Mouse (Mus musculus) megakaryocyte, adult 5-6 weeks (primary cell): Measurements from ENCODE around the gene Pik3c2a. TPM values are rescaled to one million over a fixed set of nuclear protein-coding genes. Genes with fewer than 3 reads are reported as not detected.
"Not testable (repeated sequence)": the region's sequence is repeated elsewhere in the genome, so short reads cannot be mapped to it uniquely, and the experiment has no call there.

Source experiments
- ATAC-seq: 2 replicates; pipeline ENCODE4 v1.8.0; 2016; ENCODE audit warnings: mild to moderate bottlenecking, inconsistent platforms; ENCODE audit not compliant: poor library complexity, severe bottlenecking
- total RNA-seq, 2 experiments: library from RNA; stranded (forward) in 1 of 2; stranded (reverse) in 1 of 2; fragments of 153-499, 151-499 nt in 1 of 2; fragments of 221-1000, 200-1000 nt in 1 of 2; gene quantifications; 2 replicates each; pipeline versions ENCODE4 v1.2.3 to v1.2.4; 2015 to 2017

The Pik3c2a gene
- total RNA-seq, 2 experiments from 2014 or later: 39.9 to 63.8 TPM

GRCm38 (mm10) chr7:116409438-116409837 lies 33.8 kb downstream of the Pik3c2a start:
- ATAC-seq: peak; percentile 96

GRCm38 (mm10) chr7:116392329-116392728 lies 50.9 kb downstream of the Pik3c2a start:
- peak; percentile 64 for ATAC-seq

- ATAC-seq: not testable (repeated sequence)
Measured at GRCm38 (mm10) chr7:116387389-116387788, 55.9 kb downstream of the Pik3c2a start.

GRCm38 (mm10) chr7:116379181-116379580 lies 64.1 kb downstream of the Pik3c2a start:
- ATAC-seq: not testable (repeated sequence)

- no peak for ATAC-seq
Measured at GRCm38 (mm10) chr7:116374284-116374683, 69.0 kb downstream of the Pik3c2a start.

- ATAC-seq: peak; percentile 53
Measured at GRCm38 (mm10) chr7:116336226-116336625, 107.0 kb downstream of the Pik3c2a start.

- no peak for ATAC-seq
Measured at GRCm38 (mm10) chr7:116335133-116335532, 108.1 kb downstream of the Pik3c2a start.

GRCm38 (mm10) chr7:116334669-116335038 lies 108.6 kb downstream of the Pik3c2a start:
- no peak for ATAC-seq

- ATAC-seq: peak; percentile 95
Measured at GRCm38 (mm10) chr7:116333713-116334668, 109.3 kb downstream of the Pik3c2a start, which contains the start of gene Rps13. Rps13 (minus strand) TSS chr7:116334195.

- no peak for ATAC-seq
Measured at GRCm38 (mm10) chr7:116331246-116331645, 112.0 kb downstream of the Pik3c2a start.

GRCm38 (mm10) chr7:116329858-116330257 lies 113.4 kb downstream of the Pik3c2a start:
- no peak for ATAC-seq

- ATAC-seq: no peak
Measured at GRCm38 (mm10) chr7:116328777-116329176, 114.5 kb downstream of the Pik3c2a start.

GRCm38 (mm10) chr7:116327901-116328300 lies 115.3 kb downstream of the Pik3c2a start:
- ATAC-seq: peak; percentile 87

GRCm38 (mm10) chr7:116323331-116323964 lies 119.8 kb downstream of the Pik3c2a start:
- ATAC-seq: peak; percentile 87

- 0 out of 2 replicates have a peak, but pooled peaks have one; percentile 41 for ATAC-seq
Measured at GRCm38 (mm10) chr7:116309456-116309855, 133.8 kb downstream of the Pik3c2a start.

- ATAC-seq: no peak
Measured at GRCm38 (mm10) chr7:116308632-116308991, 134.6 kb downstream of the Pik3c2a start.

GRCm38 (mm10) chr7:116307871-116308631 lies 135.2 kb downstream of the Pik3c2a start, which contains the start of gene Plekha7:
Plekha7 (minus strand) TSS chr7:116308376.
- ATAC-seq: peak; percentile 19

GRCm38 (mm10) chr7:116307099-116307870 lies 136.0 kb downstream of the Pik3c2a start:
- peak; percentile 32 for ATAC-seq

- ATAC-seq: no peak
Measured at GRCm38 (mm10) chr7:116306601-116307000, 136.6 kb downstream of the Pik3c2a start.

- no peak for ATAC-seq
Measured at GRCm38 (mm10) chr7:116301661-116302311, 141.5 kb downstream of the Pik3c2a start.
